Mouse (Mus musculus): ENCODE results near the gene Tmem260. TPM values are rescaled to one million over a fixed set of nuclear protein-coding genes. Genes with fewer than 3 reads are reported as not detected.

Tmem260 gene
- 6.5 and 6.7 TPM in 2 replicates for polyA plus RNA-seq (2012)

DNA sequence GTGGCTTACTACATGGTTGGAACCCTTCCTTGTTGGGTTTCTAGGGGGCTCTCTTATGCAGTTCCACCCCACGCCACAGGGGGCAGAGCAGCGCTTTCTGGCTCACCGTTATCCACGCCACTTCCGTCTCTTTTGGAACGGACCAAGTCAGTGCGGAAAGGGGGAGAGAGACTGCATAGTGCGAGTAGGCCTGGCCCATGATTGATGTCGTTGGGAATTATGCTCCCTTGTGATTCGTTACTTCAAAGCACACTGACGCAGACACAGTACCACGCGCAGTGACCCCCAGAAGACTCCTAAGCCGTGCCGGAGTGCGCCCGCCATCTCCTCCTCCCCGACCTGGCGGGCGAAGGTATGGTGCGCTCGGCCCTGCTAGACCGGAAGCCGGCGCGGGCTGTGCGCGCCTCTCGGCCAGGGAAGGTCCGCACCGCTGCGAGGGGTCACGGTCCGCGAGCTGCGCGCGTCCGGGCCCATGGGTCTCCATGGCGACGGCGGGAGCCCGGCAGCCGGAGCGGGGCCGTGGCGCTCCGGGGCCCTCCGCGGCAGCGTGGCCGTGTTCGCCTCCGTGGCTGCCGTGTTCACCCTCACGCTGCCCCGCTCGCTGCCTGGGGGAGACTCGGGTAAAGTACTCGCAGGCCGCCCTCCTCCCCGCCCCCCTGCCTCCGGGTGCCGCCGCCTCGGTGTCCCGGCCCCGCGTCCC, at the start of gene Tmem260:
TSS of gene Tmem260 (plus strand) at position 141 of the 700 bp plus-strand sequence.

Other genes starting within 250 kb of the Tmem260 start
- not detected in 2 replicates for gene Otx2, start 227.7 kb downstream of the Tmem260 start, polyA plus RNA-seq (2012)